Mouse (Mus musculus) heart, adult 2 months (tissue): ENCODE results near the gene Mad1l1.

ENCODE experiments used
- CTCF ChIP-seq: fragments of 200-600 bp; IDR thresholded peaks from 2 replicates; pipeline ENCODE4 v1.8.1; 2022; ENCODE audit warnings: antibody characterized with exemption, mild to moderate bottlenecking, moderate library complexity
- POLR2A ChIP-seq: fragments of 200-500 bp; IDR thresholded peaks from 2 replicates; pipeline ENCODE4 v1.6.1; 2011; ENCODE audit warnings: mild to moderate bottlenecking, low read depth, low read length, control low read depth; ENCODE audit not compliant: insufficient read depth

GRCm38 (mm10) chr5:140041055-140041454 lies 280.3 kb downstream of the Mad1l1 start:
- TF ChIP-seq POLR2A, result no peak
- no peak for TF ChIP-seq CTCF
